Mouse (Mus musculus) adrenal gland, adult 2 months (tissue): ENCODE results near the gene Fcnb. TPM values are rescaled to one million over a fixed set of nuclear protein-coding genes. Genes with fewer than 3 reads are reported as not detected.

Experiments
- DNase-seq: peaks from one replicate; pipeline ENCODE4 v3.0.0; 2021
- polyA plus RNA-seq: library from polyadenylated mRNA; depleted of rRNA; stranded (reverse); fragments of >200 nt; gene quantifications from 2 replicates; pipeline ENCODE4 v1.2.3, GENCODE M21; 2012
- total RNA-seq, 2 experiments: library from RNA; stranded (reverse); gene quantifications; 2 replicates each; pipeline ENCODE4 v1.2.3; 2021

The Fcnb gene
- total and polyA plus RNA-seq, 3 experiments = not detected

DNA sequence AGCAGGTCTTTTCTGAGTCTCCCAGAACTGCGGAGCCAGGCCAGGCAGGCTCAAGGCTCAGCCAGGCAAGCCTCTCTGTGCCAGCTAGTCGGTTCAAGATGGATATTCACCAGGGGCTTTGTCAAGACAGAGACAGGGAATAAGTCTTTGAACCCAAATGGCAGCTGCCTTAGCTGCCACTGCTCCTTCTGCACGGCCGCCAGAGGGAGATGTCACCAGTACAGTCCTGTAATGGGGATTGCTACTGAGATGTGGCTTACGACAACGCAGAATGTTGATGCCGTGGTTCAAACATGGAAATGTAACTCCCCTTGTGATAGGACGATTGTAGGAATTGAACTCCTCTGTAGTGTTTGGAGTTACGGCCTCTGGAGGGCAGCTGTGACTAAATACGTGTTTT lies 1.4 kb upstream of the Fcnb start:
- no peak for DNase-seq

DNA sequence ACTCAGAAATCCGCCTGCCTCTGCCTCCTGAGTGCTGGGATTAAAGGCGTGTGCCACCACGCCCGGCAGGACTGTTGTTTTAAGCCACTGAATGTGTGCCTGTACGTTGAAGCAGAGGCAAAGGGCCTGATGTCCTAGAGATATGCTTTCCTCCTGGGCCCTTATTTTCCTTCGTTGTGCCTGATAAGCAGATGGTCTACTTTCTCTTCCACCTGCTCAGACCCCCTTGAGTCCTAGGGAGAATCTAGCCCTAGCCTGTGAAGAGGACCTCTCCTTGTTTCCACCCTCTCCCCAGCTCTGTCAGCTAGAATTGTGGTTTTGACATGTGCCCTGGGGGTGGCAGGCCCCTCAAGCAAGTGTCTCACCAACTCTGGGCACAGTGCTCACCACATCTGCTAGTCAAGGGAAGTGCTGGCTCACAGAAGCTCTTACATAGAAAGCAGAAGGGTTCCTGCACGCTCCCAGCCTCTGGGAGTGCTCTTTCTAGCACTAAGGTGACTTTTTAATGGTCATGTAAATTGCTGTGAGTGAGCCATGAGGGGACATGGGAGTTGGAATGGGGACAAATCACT lies 9.0 kb downstream of the Fcnb start:
- no peak for DNase-seq

GRCm38 (mm10) chr2:28068537-28068878 lies 16.2 kb downstream of the Fcnb start:
- no peak for DNase-seq

DNA sequence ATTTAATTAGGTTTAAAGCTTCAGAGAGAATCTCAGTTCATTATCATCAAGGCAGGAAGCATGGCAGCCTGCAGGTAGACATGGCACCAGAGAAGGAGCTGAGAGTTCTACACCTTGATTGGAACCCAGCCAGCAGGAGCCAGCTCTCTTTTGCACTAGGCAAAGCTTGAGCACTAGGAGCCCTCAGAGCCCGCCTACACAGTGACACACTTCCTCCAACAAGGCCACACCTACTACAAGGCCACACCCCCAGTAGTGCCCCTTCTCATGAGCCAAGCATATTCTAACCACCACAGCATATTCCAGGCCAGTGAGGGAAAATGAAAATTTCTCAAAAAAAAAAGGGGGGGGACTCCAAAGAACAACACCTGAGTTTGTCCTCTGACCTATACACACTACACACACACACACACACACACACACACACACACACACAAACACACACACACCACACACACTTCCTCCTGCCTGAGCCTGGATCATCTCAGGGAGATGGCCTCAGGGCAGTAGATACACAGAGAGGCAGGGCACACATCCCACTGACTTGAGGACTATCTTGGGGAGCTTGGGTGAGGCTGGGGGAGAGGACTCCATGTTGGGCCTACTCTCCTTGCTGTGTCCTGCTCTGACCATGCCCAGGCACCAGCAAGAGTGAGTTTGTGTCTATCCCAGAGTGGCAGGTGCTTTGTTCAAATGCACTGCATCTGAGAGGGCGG lies 16.7 kb downstream of the Fcnb start:
- DNase-seq = no peak

DNA sequence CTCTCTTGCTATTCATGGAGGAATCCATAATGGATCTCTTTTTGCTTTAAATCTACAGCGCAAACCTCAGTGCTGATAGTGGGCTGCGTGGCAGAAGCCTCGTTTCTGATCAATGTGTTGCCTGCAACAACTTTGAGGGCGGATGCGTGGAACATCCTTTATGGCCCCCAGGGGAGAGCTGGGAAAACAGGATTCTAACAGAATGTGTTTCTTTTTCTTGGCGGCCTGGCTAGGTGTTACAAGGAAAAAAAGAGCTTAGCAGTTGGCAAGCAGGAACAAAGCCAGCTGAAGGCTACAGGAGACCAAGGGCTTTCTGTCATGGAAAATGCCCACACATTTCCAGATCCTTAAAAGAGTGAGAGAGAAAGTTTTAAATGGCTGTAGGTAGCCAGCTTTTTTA lies 17.5 kb downstream of the Fcnb start:
- DNase-seq = no peak

GRCm38 (mm10) chr2:28066686-28067085 lies 18.0 kb downstream of the Fcnb start:
- DNase-seq = no peak

DNA sequence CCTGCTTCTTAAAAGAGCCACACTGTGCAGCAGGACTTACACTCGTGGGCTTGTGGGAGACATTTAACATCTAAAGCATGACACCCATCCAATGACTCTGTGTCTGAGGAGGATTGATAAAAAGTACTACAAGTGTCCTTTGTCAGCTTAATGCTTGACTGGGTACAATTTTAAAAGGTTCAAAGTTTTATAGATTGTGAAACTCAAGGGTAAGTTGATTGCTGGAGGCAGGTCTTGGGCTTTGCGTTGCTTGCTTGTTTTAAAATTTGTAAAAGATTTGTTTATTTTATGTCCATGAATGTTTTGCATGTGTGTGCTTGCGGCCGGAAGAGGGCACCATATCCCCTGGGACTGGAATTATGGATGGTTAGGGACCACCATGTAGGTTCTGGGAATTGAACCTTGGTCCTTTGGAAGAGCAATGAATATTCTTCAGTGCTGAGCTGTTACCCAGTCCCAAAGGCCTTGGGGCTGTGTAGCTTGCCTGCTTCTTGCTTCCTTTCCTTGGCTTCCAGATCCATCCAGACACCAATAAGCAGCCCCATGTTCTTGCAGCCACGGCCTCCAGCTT lies 19.5 kb downstream of the Fcnb start:
- DNase-seq = no peak

DNA sequence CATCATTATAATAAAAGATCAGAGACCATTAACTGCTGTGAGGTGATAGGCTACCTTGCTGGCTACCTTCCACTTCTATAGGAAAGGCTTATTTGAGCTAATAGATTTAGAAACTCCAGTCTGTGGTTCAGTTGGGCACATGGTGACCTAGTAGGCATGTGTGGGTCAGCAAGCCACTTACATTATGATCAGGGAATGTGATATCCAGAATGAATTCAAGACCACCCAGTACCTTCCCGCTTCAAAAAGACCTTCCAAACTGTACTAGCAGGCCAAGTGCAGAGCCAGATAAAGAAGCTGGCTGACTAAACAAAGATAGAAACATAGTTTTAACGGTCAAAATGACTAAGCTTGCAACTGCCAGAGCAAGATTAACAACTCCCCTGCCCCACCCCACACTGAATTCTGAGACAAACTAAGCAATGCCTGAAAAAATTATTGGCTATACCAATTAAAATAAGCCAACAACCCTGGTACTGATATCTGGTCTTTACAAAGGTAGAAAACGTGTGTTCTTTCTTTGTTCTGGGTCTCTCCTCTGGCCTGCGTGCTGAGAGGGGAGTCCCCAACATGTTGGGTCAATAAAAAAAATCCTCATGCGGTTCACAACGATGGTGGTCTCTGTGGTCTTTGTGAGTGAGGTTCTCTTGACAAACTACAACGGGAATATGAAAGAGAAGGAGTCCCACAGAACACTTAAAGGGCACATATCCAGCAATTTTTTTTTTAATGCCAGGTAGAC lies 20.2 kb downstream of the Fcnb start:
- no peak for DNase-seq

GRCm38 (mm10) chr2:28063711-28064338 lies 20.9 kb downstream of the Fcnb start:
- no peak for DNase-seq

GRCm38 (mm10) chr2:28059922-28060321 lies 24.8 kb downstream of the Fcnb start:
- no peak for DNase-seq

DNA sequence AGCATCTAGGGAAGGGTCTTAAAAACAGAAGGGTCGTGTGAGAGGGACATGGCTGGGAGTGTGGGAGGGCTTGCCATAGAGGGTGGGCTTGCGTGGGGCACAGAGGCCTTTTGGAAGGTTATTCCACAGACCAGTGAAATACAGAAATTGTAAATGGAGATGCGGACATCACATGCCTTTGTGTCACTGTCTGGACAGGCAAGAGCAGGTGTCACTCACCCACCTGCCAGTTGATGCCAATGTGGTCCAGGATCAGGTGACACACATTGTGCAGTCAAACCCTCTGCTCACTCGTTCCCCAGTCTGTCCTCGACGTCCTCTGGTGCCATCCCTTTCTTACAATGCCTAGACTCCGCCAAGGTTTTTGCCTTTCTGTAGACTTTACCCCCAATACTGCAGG lies 37.6 kb downstream of the Fcnb start:
- no peak for DNase-seq

- DNase-seq = no peak
Measured at GRCm38 (mm10) chr2:28046311-28046710, 38.4 kb downstream of the Fcnb start.

DNA sequence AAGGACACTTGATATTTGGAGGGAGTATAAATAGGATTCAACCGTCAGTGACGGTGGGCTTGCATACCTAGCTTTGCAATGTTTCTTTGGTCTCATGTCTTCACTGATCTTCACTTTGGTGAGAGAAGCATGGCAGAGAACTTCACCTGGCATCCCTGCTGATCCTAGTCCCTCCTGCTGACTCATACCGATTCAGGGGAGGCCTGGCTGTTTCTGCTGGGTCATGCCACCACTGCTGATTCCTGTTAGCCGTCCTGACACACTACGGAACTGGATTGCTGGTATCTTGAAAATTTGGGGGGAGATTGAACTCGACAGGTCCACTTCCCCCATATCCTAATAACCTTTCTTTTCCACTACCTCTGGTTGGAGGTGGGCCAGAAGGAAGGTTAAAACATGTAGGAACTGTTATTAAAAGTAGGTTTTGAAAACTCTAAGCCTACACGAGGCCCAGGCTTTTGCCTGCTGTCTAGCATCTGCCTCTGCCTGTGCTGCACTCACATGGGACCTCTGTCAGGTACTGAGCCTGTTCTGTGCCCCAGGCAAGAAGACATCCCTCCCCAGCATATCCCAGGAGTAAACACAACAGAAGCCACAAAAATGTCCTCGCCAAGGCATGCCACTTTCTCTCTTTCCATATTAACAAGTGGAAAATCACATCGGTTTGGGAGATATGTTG lies 39.6 kb downstream of the Fcnb start:
- no peak for DNase-seq

DNA sequence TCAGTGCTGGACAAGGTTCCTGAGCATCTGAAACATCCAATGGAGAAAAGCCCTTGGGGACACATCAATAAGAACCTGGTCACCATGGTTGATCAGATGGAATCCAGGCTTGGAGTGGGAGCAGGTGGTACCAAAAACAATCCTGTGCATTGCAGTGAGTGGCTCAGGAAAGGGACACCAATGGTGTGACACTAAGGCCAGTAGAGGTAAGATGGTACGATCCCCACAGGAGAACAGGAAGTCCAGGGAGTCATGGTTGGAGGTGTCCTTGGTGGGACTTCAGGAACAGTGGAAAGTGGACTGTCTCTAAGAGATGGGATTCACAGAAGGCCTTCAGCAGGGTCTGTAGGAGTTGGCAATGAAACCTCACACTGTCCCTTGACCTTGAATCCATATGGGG lies 44.2 kb downstream of the Fcnb start:
- no peak for DNase-seq

DNA sequence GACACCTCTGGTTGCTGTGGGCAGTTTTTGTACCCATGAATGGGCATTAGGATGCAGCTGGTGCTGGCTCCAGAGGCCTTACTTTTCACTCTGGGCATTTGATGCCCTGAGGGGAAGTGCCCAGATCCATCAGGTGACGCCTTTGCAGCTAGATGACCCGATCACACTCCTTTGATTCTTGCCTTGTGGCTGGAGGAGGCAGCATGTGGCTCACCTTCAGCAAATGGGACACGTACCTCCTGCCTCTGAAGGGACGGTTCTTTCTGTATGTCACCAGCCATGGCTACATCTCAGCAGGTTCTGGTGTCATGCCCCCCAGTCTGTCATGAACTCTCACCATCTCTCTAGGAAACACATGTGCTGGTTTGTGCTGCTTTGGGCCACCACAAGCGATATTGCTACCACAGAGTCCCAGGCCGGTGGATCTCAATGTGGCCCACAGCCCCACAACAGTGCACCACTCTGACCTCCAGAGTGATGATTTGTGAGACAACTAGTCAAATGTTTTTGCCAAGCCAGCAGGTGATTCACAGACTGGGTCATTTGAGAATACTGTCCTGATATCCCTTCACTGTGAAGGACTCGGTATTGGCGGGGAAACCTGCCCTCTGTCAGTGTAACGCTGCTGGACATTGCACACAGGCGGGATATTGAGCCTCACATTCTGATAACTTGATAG lies 44.9 kb downstream of the Fcnb start:
- DNase-seq = peak; percentile 65

DNA sequence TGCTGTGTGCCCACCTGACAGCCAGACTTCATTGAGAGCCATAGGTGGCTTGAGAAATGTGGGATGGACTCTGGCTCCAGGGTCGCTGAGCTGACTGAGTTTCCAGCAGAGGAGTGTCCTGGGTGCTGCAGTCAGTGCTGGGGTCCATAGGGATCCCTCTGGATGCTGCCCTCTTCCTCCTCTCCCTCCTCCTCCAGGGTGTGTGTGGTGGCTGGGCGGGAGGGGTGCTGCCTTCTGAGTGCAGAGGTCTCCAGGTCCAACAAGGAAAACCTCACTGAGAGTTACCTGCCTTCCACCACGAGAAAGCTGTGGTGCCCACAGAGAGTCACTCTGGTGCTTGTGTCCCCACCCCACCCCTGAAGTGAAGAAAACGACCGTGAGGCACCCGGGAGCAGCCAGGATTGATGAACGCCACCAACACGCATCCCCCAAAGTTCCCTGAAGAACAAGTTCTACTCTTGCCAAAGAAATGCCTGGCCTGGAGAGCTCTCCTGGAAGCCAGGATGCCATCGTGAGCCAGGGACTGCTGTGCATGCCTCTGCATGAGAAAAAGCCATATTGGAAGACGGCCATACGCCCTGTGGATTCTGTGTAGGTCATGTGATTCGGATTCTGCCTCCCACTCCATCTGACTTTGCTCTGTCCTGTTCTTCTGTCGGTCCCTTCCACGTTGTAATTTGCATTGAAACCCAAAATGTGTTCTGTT lies 46.1 kb downstream of the Fcnb start:
- DNase-seq = no peak

- DNase-seq = no peak
Measured at GRCm38 (mm10) chr2:28037505-28038390, 46.9 kb downstream of the Fcnb start.

GRCm38 (mm10) chr2:28036788-28037187 lies 47.9 kb downstream of the Fcnb start:
- no peak for DNase-seq

GRCm38 (mm10) chr2:28034011-28034710 lies 50.5 kb downstream of the Fcnb start:
- peak; percentile 69 for DNase-seq
